Mouse (Mus musculus): ENCODE data around the gene Arcn1.
A peak's percentile ranks its signal among the peaks of the same experiment; 100 is the strongest.
"Not testable (repeated sequence)": the region's sequence is repeated elsewhere in the genome, so short reads cannot be mapped to it uniquely, and the experiment has no call there.

Arcn1 gene

DNA sequence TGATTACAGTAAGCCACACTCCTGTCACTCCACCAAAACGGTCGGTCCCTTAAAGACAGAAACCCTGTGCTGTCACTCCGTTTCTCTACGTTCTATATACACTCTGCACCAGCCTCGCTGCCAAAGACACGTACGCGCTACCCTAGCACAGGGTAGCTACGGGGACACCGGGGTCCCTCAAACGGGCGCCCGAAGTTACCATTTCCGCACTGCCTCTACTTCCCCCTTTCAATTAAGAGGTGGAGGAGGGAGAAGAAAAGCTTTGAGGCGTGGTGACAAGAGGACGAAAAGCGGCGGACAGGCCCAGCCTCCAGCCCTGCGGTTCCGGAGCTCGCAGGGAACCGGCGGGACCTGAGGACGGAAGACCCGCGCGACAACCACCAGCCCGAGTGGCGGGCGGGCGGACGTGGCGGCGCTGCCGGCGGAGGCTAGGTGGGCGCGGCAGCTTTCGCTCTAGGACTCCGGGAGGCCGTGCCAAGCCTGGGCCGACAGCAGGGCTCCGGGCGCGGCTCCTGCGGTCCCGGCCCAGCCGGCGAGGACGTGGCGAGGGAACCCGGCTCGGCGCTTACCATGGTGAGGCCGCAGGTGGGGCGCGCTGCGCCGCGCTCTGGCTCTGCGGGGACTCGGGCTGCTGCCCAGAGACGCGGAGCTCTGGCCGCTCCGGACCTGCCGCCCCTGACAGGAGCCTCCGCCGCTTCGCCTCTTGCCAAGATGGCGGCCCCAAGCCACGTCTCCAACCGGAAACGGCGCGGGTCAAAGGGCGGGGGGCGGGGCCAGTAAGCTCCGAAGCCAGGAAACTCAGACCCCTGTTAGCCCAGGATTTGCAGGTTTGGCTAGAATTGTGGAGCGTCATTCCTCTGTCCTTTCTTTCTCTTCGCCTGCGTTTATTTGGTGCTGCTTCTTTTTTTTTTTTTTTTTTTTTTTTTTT is at the start of gene Arcn1, which contains the start of gene Ift46:
Arcn1 (minus strand) TSS at position 745 of the 928 bp plus-strand sequence.
Ift46 (plus strand) TSS at position 808 of the 928 bp plus-strand sequence.
- DNase-seq: peak; percentile 81

DNA sequence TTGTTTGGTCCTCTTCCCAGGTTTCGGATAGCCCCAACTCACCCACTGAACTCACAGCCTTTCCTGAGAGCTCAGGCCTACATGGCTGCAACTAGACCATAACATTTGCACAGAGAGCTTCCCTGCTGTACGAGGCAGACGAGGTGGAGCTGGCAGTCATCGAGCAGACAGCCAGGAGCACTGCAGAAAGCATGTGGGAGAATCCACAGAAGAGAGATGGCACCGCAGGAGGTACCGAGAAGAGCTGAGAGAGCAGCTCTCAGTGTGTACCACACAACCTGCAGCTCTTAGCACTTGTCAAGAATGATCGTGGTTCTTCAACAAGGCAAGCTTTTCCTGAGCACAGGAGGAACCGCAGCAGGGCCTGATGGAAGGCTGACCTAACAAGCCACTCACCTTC is 46.5 kb upstream of the Arcn1 start:
- no peak for DNase-seq

DNA sequence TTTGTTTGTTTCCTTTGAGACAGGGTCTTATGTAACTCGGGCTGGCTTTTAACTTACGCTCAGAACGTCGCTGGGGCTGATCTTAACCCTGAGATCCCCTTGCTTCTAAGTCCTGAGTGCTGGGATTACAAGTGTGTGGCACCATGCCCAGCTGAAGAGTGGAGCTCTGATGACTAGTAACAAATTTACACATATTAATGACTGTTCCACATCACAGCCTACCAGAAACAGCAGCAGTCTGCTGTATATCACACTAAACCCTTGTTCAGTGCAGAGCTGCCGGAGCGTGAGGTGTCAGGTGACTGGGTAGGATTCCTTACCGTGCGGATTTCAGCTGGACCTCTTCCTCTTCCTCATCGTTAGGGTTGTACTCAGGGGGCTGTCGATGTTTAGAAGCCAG is 42.7 kb upstream of the Arcn1 start:
- no peak for DNase-seq

DNA sequence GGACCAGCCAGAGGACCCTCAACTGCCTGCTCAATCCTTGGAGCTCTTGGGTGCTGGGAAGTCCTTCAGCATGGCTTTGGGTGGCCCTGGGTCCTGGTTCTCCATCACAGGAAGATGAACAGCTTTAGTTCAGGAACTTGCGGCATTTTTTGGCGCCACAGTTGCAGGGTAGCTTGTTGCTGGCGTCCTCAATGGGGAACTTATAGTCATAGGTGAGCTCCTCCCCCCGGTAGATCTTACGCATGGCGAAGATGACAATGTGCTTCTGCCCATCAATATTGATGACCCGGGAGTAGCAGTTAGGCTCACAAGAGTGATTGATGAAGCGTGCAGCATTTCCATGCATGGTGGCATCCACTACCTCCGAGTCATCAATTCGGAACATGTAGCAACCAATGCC is 40.1 kb upstream of the Arcn1 start:
- no peak for DNase-seq

DNA sequence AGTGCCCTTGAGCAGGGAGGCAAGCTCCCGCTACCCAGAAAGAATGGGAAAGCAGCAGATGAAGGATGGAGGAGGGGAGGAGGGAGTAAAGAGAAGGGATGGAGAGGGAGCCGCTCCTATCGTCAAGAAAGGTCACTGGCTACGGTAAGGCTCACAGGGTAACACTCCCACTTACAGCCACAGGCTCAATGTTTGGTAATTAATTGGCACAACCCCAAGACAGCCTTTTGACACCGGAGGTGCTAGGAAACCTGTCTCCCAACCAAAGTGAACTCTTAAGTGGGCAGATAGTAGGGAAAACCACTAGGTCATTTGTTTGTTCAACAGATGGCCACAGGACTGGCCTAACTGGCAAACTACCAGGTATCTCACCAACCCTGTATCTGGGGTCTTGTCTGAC is 39.5 kb upstream of the Arcn1 start:
- no peak for DNase-seq

DNA sequence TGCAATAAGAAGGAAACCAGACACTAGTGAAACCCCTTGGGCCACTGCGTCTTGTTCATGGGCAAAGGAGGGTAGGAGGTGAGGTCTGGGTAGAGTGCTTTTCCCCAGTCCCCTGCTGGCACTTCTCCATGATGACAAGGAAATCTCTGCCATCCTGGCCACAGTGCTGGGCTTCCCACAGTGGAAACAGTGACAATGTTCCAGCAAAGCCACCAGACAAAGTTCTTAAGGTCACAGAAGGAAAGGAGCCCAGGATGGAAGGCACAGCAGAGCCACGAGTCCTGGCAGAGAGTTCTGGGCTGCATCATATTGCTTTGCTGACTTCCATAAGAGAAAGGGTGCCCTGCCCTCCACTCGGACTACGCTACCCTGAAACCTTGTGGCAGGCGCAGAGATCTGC is 37.9 kb upstream of the Arcn1 start:
- no peak for DNase-seq

DNA sequence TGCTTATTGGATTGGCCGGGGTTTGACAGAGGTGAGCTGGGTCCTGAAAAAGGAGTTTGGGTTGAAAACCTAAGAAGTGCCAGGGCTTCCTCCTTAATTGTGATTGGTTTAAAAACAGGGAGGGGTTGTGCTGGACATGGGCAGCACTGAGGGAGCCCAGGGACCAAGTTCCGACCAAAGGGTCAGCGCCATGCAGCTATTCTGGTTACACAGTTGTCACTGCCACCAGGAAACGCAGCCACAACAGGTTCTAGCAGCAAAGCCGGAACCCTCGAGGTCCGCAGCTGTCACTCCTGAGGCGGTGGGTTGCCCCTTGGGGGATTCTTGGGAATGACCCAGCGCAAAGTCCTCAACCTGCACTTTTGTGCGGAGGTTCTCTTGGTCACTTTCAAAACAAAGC is 37.0 kb upstream of the Arcn1 start:
- no peak for DNase-seq

DNA sequence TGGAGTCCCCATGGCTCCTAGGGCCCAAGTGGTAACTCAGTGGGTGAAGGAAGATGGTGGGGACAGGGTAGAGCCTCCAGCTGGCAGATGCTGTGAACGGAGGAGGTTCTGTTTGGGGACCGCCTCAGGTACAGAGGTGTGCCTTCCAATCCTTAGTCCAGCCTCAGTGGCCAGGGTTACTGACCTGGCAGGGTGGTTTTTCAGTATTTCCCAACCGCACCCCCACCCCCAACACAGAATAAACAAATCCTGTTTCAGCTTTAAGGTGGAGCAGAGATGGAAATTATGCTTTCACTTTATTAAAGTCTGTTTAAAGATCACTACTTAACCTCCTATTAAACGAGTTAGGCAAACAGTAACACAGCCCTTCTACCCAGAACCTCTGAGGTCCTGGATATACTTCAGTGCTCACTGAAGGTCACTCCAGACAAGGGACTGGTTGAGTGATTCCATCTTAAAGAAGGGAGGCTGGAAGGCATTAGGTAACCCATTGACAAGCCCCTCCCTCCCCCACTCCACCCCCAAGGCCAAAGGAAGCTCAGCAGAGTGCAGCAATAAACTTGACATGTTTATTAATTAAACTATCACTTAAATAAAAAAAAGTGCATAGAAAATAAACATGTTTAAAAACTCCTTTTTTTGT is 35.3 kb upstream of the Arcn1 start, which contains the start of gene Ttc36:
Ttc36 (minus strand) TSS at position 265 of the 643 bp plus-strand sequence.
- DNase-seq: no peak

DNA sequence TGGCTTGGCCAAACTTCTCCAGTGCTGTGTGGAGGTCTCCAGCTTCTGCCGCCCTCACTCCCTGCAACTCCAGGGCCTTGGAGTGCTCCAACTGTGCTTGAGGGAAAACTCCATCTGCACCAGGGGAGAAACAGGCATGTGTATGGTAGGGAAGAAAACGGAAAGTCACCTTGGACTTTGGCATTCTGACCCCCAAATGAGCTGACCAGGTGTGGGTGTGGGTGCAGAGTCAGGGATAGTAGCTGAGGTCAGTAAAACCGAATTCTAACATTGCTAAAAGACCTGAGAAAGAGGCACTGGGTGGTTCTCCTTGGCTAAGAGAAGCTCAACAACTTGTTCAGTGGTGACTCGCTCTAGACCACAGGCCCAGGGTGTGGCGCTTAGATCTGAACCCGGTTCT is 34.0 kb upstream of the Arcn1 start:
- no peak for DNase-seq

DNA sequence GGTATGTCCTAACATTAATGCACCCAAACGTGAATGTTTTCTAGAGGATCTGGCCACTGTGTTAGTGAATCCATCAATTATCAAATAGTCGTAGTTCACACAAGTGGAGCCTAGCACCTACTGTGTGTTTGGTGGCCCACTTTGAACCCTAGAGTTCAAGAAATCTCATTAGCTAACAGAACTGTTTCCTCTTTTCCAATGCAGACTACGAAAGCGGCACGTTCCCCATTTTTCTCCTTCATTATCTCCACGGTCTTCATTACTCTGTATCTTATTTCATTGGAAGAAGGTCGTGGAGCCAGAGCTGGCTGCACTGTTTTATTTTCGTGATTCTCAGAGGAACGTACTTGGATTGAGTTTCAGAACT is 32.3 kb upstream of the Arcn1 start:
- no peak for DNase-seq

DNA sequence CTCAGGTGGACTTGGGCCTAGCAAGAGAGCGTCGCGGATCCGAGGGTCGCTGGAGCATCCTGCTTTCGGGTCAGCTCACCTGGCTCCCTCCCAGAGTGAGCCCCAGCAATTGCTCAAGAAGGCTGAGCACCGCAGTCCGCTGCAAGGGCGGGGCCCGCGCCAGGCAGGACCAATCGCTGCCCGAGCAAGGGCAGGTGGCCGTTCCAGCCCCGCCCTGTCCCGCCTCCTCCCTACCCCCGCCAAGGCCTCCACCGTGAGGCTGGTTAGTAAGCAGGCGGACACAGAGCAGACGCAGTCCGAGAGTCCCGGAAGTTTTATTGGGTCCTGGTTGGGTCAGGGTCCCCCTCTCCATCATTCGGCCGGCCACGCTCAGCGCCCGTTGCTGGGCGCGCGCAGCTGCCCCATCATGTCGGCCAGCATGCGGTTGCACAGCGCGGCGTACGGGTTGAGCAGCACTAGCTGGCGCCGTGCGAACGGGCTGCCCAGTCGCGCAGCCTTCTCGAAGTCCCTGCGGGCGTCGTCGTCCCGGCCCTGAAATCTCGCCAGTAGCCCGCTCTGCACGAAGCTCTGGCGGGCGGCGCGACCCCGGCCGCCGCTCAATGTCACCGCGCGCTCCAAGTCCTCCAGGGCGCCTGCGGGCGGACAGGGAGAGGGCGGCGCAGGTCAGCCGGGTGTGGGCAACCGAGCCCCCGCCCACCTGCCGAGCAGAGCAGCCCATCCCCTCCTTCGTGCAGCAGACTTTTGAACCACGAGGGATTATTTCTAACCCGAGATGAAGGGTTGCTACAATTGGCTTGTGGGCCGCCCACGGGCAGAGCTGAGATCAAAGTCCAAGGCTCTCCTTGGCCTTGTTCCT is 31.7 kb upstream of the Arcn1 start, which contains the start of gene Tmem25:
Tmem25 (minus strand) TSS at position 206 of the 856 bp plus-strand sequence.
- DNase-seq: peak; percentile 92

DNA sequence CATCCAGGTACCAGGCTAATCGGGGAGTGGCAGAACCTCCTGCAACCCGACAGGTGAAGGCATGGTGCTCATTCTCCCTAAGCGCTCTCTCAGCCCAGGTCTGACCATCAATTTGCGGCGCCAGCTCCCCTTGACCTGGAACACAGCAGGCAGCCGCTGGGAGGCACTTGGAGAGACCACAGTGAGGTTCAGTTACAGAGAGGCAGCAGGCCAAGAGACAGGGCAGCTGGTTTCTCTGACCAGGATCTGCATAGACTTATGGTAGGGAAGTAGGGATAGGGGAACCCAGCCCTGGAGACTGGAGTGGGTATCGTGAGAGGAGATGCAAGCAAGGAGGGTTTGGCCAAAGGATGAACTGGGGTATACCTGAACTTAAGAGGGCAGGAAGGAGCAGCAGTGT is 30.7 kb upstream of the Arcn1 start:
- peak; percentile 32 for DNase-seq

DNA sequence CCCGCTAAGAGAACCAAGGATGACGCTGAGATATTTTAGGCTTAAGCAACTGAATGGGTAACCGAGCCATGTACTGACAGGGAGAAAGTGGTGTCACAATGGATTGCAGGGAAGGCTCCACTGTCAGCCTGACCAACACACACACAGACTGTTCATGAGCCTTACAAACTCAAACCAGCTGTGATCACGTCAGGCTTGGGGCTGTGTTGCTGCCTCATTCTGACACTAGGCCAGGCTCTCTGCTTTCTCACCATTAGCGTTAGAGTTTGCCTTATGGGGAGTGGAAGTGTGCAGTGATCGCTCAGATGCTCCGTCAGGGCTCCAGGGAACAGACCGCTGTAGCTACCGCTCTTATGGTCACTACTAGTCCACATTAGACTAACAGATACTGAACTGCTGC is 25.2 kb upstream of the Arcn1 start:
- no peak for DNase-seq

DNA sequence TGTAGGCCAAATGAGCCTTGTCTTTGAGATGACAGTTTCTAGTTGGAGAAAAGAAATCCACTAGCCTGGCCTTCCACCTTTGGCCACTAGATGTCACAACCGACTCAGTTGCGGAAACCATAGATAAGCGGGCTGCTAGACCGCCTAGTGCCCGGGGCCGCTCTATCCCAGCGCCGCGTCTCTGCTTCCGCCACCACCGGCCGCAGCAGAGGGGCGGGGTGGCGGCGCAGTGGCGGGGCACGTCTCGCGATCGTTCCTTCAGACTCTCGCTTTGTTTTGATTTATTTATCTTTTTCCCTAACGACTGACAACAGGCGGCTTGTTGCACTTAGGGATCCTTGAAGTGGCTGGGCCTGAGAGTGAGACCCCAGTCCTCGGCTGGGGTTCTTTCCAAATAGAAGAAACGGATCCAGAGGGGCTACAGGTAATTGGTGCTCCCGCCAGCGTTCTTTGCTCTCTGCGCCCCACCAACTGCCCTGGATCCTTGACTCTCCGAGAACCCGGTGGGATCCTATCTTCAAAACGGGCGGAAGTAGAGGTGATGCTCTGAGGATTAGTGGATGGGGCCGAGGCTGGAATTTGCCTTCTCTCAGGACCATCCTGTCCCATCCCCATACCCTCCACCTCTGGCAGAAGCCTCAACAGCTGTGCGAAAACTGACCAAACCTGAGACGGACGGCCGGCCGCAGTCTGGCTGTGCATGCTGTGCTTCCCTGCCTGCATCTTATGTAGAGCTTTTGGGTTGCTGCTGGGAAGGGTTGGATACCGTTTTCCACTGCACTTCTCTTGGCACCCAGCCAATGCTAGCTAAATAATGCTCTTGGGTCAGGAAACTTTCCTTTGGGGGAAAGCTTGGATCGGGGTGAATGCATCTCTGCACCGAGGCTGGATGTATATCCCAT is 5.4 kb upstream of the Arcn1 start:
- peak; percentile 88 for DNase-seq

DNA sequence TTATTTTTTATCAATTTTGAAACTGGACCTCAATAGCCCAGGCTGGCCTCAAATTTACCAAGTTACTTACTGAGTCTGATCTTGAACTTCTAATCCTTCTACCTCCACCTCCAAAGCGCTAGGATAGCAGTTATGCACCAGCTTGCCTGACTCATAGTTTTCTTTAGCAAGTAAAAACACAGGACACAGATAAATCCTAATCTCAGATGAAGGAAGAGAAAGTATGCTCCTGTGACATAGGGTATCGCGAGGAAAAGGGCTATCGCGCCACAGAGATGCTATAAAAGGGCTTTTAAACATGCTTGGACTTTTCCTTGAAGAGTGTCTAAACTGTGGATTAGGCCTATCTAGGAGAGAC is 4.7 kb upstream of the Arcn1 start:
- no peak for DNase-seq

DNA sequence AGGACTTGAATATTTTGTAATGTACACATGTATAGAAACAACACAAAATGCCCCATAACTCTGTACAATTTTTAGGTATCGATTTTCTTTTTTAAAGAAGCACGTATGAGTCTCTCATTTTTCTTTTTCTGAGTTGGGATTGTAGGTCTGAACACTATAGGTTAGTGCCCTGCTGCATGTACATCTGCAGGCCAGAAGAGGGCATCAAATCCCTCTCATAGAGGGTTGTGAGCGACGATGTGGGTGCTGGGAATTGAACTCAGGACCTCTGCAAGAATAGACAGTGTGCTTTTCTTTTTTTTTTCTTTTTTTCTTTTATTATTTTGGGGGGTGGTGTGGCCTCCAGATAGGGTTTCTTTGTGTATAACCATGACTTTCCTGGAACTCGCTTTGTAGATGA is 3.7 kb upstream of the Arcn1 start:
- DNase-seq: no peak

DNA sequence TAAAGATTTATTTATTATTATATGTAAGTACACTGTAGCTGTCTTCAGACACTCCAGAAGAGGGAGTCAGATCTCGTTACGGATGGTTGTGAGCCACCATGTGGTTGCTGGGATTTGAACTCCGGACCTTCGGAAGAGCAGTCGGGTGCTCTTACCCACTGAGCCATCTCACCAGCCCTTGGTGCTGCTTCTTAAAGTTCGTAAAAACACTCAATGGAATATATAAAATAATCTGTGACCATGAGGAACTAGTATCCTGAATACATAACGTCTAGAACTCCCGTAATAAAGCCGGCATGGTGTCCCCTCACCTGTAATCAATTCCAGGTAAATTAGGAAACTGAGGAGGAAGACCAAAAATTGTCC is 367 bp upstream of the Arcn1 start:
- DNase-seq: not testable (repeated sequence)

DNA sequence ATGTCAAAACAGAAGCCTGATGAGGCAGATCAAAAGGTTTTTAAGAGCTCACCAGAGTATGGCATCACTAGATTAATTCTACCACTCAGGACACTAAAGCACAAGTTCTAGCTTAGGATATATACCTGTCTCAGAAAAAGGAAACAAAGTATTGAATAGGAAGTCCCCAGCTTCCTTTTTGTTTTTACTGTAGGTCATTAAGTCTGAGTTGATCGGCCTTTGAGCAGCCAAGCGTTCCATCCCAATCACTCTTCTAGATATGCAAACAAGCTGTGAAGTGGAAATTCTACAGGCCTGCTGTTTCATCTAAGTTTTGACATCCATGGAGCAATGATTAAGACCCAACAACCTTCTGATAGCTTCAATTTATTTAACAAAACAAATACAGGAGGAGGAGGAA is 6.8 kb downstream of the Arcn1 start:
- DNase-seq: no peak

DNA sequence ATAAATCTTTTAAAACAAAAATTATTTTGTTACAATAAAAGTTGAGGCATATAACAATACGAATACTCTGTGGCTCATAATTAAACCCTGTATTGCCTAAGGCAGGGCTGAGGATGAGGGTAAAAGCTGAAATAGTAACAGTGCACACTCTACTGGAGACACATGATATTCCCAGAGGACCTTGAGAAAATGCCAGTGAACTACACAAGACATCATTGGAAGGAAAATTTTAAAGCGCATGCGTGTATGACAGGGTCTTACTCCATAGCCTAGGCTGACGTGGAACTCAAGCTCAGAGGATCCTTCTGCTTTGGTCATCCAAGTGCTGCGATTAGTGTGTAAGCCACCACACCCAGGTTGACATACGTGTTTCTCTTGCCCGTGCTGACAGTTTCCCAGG is 19.2 kb downstream of the Arcn1 start:
- no peak for DNase-seq

DNA sequence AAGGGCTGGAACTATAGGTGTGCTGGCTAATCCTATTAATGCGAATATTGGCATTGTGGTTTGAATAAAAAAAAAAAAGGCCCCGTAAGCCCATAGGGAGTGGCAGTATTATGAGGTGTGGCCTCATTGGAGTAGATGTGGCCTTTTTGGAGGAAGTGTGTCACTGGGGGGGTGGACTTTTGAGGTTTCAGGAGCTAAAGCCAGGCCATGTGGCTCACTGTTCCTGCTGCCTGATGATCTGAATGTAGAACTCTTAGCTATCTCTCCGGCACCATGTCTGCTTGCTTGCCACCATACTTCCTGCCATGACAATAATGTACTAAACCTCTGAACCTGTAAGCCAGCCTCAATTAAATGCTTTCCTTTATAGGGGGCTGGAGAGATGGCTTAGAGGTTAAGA is 20.3 kb downstream of the Arcn1 start:
- DNase-seq: no peak

DNA sequence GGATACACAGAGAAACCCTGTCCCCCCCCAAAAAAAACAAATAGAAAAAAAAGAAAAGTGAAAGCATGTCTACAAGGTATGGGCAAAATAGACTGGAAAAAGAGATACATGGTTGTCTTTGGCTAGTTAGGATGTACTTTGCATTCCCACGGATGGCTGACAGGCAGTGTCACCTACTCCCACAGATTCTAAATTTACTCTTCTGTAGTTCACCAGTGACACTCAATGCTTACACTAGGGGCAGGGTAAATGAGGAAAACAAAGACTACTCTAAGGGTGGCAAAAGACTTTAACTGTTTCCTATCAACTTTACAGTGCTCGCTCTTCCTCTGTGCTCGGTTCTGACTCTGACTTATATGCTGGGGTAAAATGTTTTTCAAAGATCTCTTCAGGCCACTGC is 21.0 kb downstream of the Arcn1 start:
- DNase-seq: no peak

DNA sequence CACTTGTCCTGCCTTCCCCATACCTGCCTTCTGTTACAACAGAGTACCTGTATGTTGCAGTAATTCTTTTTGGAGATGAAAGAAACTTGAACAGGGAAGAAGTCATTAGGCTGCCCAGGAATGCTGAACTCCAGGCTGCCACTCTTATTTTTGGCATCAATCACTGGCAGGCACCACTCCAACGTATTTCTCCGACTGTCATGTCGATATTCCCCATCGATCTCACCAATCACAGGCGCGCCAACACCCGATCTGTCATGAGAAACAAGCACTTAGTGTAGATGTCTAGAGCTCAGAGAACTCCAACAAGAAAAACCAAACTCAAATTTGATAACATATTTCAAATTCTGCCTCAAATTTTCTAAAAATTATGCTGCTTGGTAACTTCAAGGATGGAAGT is 22.3 kb downstream of the Arcn1 start:
- no peak for DNase-seq
